Mouse (Mus musculus): ENCODE results near the gene Nptn.

DNA sequence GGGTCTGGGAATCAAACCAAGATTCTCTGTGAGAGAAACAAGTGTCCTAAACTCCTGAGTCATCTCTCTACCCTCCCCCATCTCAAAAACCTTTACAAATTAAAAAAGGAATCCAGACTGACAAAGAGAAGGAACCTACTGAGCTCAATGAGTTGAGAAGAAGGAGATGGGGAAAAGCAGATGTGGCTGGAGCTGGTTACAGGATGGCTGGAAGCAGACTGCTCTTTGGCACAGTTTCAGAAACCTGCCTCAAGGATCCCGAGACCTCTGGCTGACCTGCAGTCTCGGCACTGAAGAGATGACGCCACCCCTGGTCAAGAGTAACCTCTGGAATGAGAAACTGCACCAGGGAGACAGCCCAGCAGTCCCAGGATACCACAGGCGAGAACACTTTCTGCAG is 90.4 kb downstream of the Nptn start:
- TF ChIP-seq GATA1 (IDR thresholded peaks at IDR 0.05; ENCODE audit: low read length) (no peak), TAL1 (IDR thresholded peaks at IDR 0.05; ENCODE audit: low read length) (no peak)

All from erythroblast, embryonic 14.5 days (primary cell).